Mouse (Mus musculus): Measurements from ENCODE around the gene Tent4a.

GRCm38 (mm10) chr13:69550831-69551230, 16.4 kb upstream of the Tent4a start:
- TF ChIP-seq CTCF (IDR thresholded peaks at IDR 0.05) (no peak), EP300 (IDR thresholded peaks at IDR 0.05) (no peak)
